Mouse (Mus musculus) cerebellum, adult 9-11 months (tissue): ENCODE measurements around the gene Dusp1.

ENCODE experiments used
- DNase-seq: peaks from one replicate; pipeline ENCODE4 v3.0.0; 2022

The Dusp1 gene

DNA sequence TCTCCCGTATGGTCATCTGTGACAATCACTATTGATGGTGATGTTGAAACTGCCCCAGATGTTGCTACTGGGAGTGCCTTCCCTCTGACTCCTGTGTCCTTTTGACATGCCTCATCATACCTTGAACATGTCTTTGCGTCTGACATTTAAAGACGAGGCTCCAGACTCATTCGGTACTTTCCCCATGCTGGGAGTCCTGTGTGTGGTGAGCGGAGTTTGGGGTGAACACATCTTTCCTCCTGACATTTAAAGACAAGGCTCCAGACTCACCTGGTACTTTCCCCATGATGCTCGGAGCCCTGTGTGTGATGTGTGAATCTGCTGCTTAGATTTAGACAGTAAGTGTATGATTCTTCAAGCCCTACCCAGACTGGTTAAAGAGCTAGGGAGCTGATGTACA is 10.8 kb downstream of the Dusp1 start:
- no peak for DNase-seq

DNA sequence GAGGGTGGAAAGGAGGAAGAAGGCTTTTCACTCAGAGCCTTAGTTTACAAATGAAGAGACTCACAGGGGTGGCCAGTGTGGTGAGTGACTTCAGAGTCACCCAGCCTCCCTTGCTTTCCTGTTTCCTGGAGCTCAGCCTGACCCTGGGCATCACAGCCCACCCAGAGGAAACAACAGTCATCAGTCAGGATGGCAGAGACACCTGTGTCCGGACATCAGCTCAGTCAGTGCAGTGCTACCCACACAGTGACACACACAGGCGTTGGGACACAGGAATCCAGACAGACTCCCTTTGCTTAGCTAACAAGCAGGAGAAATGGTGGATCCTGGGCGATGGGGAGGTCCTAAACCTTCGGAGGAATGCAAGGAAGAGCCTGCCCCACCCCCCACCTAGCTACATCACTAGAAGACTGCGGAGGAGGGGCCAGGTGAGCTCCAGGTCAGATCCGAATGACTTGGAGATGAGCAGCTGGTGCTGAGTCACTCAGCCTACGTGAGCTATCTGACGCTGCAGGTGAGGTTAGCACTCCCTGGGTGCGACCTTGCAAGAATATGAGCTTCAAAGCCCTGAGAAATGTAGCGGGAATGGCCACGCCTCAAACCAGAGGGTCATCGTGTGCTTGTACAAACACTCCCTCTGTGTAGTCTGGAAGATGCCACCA is 12.6 kb downstream of the Dusp1 start:
- no peak for DNase-seq

DNA sequence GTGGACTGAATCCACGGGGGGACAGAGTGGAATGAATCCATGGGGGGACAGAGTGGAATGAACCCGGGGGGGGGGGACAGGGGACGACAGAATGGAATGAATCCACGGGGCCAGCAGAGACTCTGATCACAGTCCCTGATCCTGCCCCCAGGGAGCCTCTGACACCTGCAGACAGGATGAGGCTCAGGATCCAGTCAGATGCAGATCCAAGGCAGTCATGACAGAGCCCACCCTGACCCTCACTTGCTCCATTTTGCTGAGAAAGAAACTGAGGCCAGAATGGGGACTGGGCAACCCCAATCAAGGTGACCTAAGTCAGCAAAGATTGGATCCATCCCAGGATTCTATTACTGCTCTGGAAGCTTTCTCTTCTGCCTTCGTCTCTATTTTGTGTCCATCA is 13.4 kb downstream of the Dusp1 start:
- no peak for DNase-seq

DNA sequence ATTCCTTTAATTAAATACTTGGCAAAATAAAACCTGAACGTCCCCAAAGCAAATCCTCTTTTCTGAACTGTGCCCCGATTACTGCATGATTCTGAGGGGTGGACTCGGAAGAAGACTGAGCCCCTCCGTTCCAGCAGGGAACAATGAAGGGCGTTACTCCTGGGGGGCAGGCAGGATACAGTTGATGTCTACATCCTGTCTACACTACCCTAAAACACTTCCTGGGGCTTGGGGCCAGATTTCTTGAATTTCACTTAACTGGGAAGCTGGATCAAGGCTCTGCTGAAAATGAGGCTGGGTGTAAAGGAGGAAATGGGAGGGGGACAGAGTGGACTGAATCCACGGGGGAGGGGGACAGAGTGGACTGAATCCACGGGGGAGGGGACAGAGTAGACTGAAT is 14.2 kb downstream of the Dusp1 start:
- no peak for DNase-seq

DNA sequence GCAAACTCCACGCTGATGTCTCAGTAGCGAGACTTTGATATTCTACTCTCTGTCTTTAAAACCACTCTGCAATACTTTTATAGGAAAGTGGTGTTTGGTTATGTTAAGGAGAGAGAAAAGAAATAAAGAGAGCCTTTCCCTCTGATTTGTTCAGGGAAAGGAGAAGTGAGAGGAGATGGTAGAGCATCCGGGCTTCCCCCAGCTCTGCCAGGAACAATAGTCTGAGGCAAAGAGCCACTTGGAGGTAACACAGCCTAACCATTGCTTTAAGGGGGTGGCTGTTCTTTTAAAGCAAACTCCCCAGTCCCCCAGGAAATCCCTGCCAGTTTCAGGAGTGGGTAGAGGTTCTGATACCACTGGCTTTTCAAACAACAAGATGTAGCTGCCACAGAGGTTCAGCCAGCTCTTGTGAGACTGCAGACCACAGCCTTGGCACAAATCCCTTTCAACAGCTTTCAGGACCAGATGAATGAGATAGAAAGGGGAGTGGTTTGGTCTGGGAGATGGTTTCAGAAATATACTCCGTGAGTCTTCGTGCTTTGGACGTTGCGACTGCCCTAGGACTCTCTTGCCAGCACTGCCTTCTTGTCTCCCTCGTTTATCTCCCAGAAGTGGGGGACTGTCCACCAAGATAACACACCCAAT is 17.5 kb downstream of the Dusp1 start:
- no peak for DNase-seq

DNA sequence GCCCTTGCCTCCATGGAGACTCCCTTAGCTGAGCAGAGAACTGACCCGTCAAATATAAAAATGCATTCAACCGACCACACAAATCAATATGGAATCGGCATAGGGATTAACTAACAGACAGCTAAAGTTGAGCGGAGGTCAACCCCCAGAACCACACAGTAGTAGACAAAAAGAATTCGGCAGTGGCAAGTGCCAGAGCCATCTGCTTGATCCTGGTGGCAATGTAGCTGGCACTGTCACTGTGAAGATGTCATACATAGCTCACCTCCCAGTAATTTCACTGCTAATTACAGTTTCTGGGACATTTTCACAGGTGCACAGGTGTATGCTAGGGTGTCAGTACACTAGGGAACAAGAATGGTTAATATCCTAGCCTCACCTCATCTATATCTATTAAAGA is 21.8 kb downstream of the Dusp1 start:
- DNase-seq = peak; percentile 67

DNA sequence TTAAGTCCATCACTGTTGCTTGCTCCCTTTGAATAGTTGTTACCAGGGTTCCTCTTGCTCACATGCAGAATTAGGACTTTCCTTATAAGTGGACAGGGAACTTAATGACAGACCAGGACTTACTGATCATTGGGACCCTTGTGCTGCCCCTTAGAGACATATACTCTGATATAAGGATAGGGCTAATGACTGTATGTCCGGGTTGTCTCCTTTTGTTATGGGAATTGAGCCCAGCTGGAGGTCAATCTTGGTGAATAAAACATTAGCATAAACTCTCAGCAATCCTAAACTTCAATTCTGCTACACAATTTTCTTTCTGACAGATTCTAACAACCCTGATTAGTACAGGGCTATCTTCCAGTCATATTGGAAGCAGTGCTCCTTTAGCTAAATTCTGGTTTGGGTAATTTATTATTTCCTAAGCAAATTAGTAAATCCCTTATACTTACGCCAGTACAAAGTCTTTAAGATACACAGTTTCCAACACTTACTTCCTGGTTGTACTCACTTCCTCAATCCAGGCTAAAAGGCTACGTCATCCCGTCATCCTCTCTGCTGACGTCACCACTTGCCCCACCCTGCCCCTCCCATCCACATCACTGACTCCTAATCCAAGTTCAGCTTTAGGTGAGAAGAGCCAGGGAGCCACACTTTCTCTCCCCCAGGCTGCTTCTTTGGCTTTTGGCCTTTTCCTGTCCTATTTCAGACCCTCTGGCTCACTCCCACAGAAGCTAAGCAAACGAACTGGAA is 24.0 kb downstream of the Dusp1 start:
- no peak for DNase-seq

DNA sequence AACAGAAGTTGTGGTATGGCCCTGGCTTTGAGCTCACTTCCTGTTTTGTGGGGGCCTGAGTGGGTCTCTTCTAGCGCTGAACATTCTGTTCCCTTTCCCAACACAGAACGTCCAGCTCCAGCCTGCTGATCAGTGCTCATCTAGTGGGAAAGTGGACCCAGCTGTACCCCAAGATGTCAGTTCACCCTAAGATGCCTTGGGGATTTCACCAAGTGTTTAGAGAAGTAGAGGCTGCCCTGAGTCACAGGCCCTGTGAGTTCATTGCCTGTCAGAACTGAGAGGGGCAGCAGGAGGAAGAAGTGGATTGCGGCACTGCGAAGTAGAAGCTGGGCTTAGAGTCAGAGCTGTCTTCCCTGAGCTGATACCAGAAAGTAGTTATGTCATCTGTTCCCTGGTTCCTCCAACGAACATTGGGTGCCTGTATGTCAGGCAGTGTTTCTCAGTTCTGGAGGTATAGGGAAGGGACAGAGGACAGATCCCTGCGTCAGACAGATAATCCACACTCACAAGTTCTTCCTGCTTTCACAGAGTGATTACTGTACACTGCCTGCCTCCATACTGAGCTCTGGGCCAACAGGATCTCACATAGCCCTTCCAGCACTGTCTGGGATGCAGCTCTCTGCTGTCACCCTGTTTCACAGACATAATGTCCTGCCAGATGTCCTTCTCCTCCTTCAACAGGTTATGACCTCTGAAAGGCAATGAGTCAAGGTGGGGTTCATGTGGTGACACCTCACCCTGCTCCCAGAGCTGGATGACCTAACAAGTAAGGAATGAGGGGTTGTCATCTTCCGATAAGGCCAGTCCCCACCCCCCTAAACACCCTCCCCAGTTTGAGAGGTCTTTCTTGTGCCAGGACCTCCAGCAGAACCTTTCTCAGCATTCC is 26.4 kb downstream of the Dusp1 start:
- DNase-seq = no peak

DNA sequence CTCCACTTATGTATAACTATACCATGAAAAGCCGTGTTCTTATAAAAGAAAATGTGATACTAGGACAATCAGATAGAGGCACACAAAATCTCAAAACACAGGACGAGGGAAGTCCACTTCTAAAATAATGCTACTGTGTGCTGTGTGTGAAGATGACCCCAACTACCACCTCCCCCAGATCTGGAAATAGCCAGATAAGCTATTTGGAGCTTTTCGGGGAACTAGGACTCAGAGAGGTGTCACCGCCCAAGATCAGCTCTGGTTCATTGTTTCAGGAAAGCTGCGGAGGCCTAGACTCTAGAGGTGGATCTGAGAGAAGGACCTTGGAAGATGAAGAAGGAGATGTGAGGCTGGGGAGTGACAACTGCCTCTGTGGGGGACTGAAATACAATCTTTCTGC is 27.2 kb downstream of the Dusp1 start:
- DNase-seq = no peak

DNA sequence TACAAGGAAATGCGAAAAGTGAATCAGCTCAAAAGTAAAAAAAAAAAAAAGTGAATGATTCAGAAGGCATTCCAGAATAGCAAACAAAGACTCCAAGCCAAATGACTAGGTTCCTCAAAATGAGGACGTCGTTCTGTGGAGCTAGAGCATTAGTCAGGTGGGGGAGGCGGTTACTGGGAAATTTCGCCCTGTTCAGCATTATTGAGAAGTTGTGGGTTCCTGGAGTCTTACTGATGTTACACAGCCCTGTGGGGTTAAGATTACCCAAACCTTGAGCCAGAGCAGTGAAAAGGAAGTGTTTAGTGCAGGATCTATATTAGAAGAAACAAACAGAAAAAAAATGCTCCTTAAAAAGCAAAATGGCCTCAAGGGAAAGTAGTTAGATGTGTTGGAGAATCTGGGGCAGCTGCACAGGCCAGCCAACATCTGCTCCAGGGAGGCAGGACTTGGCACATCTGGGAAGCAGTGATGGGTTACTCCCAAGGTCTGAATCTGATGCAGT is 28.0 kb downstream of the Dusp1 start:
- no peak for DNase-seq

DNA sequence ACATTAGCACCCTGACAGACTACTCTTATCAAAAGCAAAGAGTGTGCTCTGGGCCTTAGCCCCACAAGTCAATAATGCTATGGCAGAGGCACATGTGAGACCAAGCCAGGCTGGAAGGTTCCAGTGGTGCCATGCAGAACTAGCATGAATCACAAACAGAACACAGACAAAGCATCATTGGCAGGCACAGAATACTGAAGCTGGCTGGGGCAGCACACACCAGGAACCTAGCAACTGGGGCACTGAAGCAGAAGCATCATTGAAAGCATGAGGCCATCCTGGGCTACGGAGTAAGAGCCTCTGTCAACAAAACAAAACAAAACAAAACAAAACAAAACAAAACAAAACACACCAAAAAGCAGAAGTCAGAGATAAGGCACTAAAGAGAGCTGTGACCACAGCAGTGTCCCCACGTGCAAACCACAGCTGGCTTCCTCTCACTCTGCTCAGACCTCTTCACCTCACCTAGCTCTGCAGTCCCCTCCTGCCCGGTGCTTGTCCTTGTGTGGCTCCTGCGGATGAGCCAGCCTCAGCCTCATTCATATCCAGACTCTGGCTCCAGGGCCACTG is 29.4 kb downstream of the Dusp1 start:
- DNase-seq = no peak

DNA sequence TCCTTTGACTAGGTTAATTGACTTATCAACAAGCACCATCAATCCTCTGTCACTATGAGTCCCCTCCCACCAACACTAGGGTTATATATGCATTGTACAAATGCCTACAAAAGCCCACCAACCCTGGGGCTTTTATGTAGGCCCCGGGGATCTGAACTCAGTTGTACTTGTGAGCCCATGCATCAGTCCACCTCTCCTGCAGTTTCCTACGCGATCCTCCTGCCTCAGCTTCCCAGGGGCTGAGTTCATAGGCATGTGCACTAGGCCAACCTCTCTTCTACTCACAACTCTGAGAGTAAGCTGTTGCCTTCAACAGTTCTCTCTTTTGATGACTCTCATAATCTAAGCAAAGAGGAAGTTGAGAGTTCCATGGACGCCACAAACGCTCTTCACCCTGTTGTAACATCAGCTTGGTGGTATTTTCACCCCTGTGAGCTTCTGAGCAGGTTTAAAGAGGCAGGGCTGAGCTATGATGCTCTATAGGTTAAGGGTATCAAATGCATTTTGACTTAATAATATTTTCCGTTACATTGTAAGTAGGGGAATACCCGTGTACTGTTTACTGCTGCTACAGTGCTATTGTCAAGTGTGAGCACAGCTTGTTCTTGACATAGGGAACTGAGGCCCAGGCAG is 30.4 kb downstream of the Dusp1 start:
- DNase-seq = no peak

DNA sequence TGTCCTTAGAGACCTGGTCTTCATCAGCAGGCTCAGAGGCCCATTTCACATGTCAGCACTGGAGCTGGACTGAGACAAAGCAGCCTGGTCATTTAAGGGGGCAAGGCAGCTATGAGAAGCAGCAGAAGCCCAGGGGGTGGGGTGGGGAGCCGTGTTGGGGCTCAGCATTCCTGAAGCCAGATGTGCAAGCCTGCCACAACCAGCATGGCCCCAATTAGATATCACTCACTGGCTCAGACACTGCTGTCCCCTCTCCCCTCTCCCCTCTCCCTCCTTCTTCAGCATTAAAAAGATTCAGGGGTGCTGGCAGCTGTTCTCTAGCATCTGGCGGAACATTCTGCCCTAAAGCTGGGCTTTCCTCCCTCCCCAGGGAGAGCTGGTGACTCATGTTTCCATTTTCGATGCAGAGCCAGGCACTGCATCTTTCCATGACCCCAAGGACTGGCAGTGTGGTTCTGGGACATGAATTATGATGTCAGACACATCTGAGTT is 31.3 kb downstream of the Dusp1 start:
- peak; percentile 6 for DNase-seq

DNA sequence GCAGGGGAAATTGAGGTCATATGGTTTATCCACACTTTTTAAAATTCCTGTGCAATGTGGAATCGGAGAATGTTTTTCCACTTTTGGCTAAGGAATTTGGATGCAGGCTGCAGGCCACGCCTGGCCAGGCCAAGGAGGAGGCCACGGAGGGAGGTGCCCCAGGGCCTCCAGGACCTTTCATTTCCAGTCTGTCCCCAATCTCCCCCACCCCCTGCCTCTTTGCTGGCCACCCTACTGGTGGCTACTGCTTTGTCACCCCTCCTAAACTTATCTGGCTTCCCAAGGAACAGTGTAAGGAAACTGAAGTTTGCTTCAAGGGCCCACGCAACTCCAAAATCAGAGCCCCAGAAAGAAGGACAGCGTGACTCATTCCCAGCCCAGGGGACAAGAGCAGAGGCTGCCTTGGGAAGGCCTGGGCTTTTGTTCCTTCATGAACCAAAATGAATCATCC is 32.1 kb downstream of the Dusp1 start:
- DNase-seq = peak; percentile 4

DNA sequence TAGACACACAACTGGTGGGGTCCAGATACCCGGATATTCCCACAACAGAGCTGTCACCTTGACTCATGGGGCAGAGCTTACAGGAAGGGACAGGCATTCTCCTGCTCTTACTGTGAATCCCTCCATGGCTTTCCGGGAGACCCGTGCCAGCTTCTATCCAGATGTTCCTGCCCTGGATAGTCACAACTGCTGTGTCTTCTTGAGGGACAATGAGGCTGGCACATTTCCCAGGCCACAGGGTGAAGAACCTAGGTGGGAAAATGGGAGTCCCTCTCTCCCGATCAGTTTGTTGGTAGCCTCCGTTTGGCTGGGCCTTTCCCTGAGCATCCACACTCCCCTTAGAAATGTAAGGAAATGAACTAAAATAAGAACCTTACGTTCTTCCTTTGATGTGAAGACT is 33.2 kb downstream of the Dusp1 start:
- DNase-seq = peak; percentile 17

DNA sequence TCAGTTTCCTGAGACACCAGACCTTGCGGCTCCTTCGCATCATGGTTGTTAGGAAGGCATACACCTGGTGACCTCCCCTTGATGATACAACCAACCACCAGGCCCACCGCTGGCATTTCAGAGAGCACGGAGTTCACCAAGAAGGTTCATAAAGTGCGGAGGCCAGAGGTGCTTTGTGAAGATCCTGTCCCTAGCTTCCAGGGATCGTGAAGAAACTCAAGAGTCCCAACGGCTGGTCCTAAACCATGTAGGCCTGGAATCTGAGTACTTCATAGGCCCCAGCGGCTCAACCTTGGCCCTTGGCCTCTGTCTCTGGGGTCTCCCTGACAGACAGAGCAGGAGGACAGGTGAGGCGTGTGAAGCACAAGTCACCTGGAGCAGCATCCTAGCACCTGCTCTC is 34.6 kb downstream of the Dusp1 start:
- DNase-seq = peak; percentile 15

DNA sequence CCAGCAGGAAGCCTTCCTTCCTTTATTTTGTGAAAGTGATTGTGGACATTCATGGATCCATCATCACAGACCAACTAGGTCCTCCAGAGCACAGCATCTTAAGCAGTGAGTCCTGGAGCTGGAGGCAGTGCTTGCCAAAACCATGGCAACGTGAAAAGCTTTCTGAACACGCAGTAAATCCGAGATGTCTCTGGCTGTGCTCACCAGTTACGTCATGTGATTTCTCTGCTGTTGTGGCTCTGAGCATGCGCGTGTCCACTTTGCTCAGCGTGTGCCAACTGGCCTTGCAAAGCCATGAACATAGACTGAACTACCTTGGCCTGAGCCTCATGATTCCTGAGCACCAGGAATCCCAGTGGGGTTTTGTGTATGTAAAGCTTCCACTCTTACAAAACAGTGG is 36.6 kb downstream of the Dusp1 start:
- peak; percentile 77 for DNase-seq

DNA sequence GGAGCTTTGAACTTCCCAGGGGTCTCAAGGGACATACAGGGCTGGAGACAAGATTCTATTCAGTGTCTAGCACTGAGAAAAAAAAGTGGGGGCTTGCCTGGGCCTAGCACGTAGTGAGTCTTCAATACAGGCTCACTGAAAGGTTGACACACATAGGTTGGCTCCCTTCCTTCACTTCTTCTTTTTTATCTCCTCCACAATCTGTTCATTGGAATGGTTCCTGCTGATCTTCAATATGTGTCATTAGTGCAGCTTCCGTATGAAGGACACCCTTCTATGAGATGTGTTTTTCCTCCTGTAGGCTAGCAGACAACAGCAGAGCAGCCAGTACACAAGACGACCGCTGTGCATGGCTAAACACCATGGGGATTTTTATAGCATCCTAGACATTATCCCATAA is 37.1 kb downstream of the Dusp1 start:
- peak; percentile 36 for DNase-seq

DNA sequence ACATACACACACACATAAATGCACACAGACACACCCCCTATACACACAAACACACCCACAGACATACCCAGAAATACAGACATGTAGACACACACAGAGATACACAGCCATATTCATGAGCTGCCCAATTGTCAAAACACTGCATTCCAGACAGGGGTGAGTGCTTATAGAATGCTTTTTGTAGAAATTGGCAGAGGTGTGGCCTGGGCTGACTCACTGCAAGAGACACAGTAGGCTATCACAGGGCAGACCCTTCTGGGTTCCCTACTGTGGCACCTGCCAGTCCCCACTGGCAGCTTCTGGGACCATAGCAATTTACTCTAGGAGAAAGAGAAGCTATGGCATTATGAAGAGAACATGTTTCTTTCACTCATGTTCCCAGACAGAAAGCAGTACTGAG is 37.6 kb downstream of the Dusp1 start:
- peak; percentile 3 for DNase-seq

DNA sequence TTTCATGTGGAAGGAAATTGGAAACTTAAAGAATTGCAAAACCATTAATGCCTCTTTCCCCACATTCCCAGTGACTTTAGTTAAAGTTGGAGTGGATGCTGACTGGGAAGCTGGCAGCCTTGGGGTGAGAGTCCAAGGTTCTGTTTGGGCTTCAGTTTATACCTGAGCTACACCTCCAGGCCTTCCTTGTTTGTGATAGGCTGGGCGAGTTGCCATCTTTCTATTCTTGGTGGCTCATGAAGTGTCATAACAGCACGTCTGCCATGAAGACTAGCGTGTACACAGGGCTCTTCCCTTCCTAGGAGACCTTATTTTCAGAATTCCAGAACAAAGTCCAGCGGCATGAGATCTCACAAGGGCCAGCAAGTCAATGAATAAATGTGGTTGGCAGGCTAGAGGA is 39.2 kb downstream of the Dusp1 start:
- peak; percentile 11 for DNase-seq

DNA sequence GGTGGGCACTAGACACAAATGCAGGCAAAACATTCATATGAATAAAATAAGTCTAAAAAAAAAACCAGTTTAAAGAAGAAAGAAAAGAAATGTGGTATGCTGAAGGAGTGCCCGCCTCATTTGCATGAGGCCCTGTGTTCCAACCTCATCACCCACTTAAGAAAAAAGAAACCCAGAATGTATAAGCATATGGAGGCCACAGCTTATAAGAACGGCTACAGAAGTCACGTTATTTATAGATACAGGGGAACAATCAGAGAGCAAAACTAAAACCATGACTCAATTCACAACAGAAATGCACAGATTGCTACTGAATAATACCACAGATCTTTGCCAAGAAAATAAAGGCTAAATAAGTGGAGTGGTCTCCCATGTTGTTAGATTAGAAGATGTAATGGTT is 43.6 kb downstream of the Dusp1 start:
- no peak for DNase-seq

DNA sequence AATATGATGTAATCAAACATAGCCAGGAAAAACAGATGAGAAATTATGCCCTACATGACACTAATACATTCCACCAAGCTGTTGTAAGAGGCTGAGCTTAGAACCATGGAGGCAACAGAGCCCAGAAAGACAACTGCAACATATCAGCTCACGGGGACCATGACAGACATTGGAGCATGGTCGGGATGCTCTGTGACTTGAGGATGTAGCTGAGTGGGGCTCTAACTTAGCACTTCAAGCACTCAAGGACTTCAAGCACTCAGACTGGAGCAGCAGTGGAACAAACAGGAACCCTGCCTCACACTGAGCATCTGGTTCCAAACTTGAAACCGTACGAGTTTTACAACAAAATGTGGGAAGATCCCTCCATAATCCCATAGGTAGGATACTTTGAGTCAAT is 46.3 kb downstream of the Dusp1 start:
- no peak for DNase-seq
